Mouse (Mus musculus) kidney, embryonic 14.5 days (tissue): ENCODE data around the gene Ambra1. TPM values are rescaled to one million over a fixed set of nuclear protein-coding genes. Genes with fewer than 3 reads are reported as not detected.
A peak's percentile ranks its signal among the peaks of the same experiment; 100 is the strongest.
"Not testable (repeated sequence)": the region's sequence is repeated elsewhere in the genome, so short reads cannot be mapped to it uniquely, and the experiment has no call there.

ENCODE experiments used
- ATAC-seq: fragments of 200-750 bp; cut with Nextera tagmentation; 2 replicates; pipeline ENCODE4 v1.8.0; 2017; ENCODE audit warnings: moderate number of reproducible peaks, mild to moderate bottlenecking, moderate TSS enrichment, moderate library complexity; ENCODE audit not compliant: low FRiP score, low TSS enrichment
- H3K27ac ChIP-seq: fragments of 300-500 bp; sonication (generic); 2 replicates; pipeline ENCODE4 v1.5.1; 2014; ENCODE audit warnings: low read depth, mild to moderate bottlenecking, low read length, moderate library complexity, mixed read lengths
- H3K27me3 ChIP-seq: fragments of 300-500 bp; sonication (generic); 2 replicates; pipeline ENCODE4 v1.6.1; 2014; ENCODE audit warnings: mild to moderate bottlenecking, low read length; ENCODE audit not compliant: control insufficient read depth, insufficient read depth
- H3K36me3 ChIP-seq: fragments of 300-500 bp; sonication (generic); 2 replicates; pipeline ENCODE4 v1.6.1; 2014; ENCODE audit warnings: low read length, mixed read lengths; ENCODE audit not compliant: control insufficient read depth, insufficient read depth
- H3K4me1 ChIP-seq: fragments of 300-500 bp; sonication (generic); 2 replicates; pipeline ENCODE4 v1.6.1; 2014; ENCODE audit warnings: low read length, mixed read lengths; ENCODE audit not compliant: control insufficient read depth, insufficient read depth
- H3K4me2 ChIP-seq: fragments of 300-500 bp; sonication (generic); replicated peaks from 2 replicates; pipeline ENCODE4 v1.6.1; 2014; ENCODE audit warnings: low read depth, mild to moderate bottlenecking, low read length
- H3K4me3 ChIP-seq: fragments of 300-500 bp; sonication (generic); 2 replicates; pipeline ENCODE4 v1.5.1; 2014; ENCODE audit warnings: mild to moderate bottlenecking, low read length
- H3K9ac ChIP-seq: fragments of 300-500 bp; sonication (generic); 2 replicates; pipeline ENCODE4 v1.6.1; 2014; ENCODE audit warnings: low read depth, mild to moderate bottlenecking, low read length, moderate library complexity
- H3K9me3 ChIP-seq: fragments of 300-500 bp; sonication (generic); 2 replicates; pipeline ENCODE4 v1.6.1; 2016; ENCODE audit warnings: low read length; ENCODE audit not compliant: control insufficient read depth
- WGBS: fragments of 180-500 bp; shearing (Covaris S2); extraction: QIAGEN DNeasy Blood & Tissue Kit; methylation state at CpG from one replicate; pipeline ENCODE4 v1.1.7; 2014; 5-methylcytosine and 5-hydroxymethylcytosine counted together
- polyA plus RNA-seq: library from polyadenylated mRNA; unstranded; fragments of >200 nt; fragmentation: Nextera tagmentation; extraction: Ambion mirVana; gene quantifications from 2 replicates; pipeline ENCODE4 v1.2.1, GENCODE M21; 2014

Gene Ambra1
- polyA plus RNA-seq, 1 experiment from 2014 or later, result 20.3 TPM

DNA sequence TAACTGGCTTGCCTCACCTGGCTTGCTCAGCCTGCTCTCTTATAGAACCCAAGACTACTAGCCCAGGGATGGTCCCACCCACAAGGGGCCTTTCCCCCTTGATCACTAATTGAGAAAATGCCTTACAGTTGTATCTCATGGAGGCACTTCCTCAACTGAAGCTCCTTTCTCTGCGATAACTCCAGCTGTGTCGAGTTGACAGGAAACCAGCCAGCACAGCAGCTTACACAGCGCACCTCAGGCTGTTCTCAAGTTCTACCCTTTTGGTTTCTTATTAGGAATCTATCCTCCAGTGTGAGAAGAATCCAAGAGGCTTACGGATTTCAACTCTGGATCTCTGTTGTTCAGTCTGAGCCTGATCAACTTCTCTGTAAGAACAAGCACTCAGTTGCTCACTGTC is 4.5 kb upstream of the Ambra1 start:
- ATAC-seq, H3K4me3 ChIP-seq, H3K4me1 ChIP-seq, H3K27ac ChIP-seq, H3K27me3 ChIP-seq, H3K4me2 ChIP-seq, H3K9ac ChIP-seq, H3K9me3 ChIP-seq, H3K36me3 ChIP-seq: not testable (repeated sequence)
- 63% methylated on average over 4 of the region's 4 CpGs for WGBS

DNA sequence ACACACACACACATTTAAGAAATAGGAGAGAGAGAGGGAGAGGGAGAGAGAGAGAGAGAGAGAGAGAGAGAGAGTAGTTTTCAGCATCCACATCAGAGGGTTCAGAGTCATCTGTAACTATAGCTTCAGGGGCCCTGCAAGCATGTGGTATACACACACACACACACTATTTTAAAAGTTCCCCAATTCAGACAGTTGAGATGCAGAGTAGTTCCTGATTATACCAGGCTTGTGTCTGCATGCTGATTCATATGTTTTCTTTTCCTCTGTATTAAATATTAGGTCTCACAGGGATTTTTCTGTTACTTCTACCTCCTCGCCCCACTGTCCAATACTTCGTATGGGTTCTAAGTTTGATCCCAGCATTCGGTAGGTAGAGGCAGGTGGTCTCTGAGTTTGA is 2.9 kb upstream of the Ambra1 start:
- Histone ChIP-seq H3K4me2 (no peak overlapping the region), H3K4me3 (no peak overlapping the region), H3K9ac (no peak overlapping the region), H3K27me3 (no peaks in the 10 kb centered on the region), H3K27ac (no peak overlapping the region), H3K36me3 (no peaks in the 10 kb centered on the region), H3K4me1 (no peaks in the 10 kb centered on the region), H3K9me3 (no peaks in the 10 kb centered on the region)
- 91% methylated on average over 3 of the region's 3 CpGs for WGBS
- ATAC-seq, result no peak

DNA sequence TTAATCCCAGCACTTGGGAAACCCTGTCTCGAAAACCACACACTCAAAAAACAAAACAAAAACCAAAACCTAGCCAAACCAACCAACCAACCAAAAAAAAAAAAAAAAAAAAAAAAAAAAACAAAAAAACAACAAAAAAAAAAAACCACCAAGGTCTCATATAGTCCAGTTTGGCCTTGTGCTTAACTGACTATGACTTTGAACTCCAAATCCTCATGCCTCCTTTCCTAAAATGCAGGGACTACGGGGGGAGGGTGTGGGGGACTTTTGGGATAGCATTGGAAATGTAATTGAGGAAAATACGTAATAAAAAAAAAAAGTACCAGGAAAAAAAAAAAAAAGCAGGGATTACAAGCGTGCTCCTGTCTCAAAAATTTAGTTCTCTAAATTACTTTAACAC is 363 bp upstream of the Ambra1 start:
- ATAC-seq, result peak; percentile 43; the same call in 1 of the 2 replicates
- Histone ChIP-seq H3K27ac (no peak overlapping the region), H3K4me1 (no peaks in the 10 kb centered on the region), H3K9me3 (no peaks in the 10 kb centered on the region), H3K4me3 (peak overlapping the region; percentile 98), H3K27me3 (no peaks in the 10 kb centered on the region), H3K9ac (peak overlapping the region; percentile 94; the same call in 1 of the 2 replicates), H3K36me3 (no peaks in the 10 kb centered on the region), H3K4me2 (peak overlapping the region; percentile 62)
- 19% methylated on average over 4 of the region's 4 CpGs for WGBS

GRCm38 (mm10) chr2:91735221-91735620 is 5.3 kb downstream of the Ambra1 start:
- ATAC-seq, result no peak
- 90% methylated on average over 5 of the region's 5 CpGs for WGBS
- no peak overlapping the region for H3K27ac ChIP-seq

DNA sequence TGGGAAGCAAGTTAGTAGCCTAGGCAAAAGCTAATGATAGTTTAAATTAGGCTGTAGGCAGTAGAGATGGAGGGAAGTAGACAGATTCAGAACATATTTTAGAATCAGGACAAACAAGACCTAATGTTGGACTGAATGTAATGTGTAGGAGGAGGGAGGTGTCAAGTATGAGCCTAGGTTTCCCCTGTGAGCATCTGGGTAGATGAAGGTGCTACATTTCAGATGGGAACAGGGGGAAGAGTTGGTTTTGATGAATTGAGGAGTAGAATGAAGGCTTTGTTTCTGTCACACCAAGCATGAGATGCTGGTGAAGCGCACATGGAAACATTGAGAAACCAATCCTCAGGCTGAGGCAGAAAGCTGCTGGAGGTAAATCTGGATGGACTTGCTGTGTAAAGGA is 9.7 kb downstream of the Ambra1 start:
- Histone ChIP-seq H3K27ac (no peak overlapping the region), H3K4me2 (no peak overlapping the region), H3K4me1 (no peaks in the 10 kb centered on the region), H3K4me3 (no peak overlapping the region), H3K9me3 (no peaks in the 10 kb centered on the region), H3K9ac (no peak overlapping the region), H3K36me3 (no peaks in the 10 kb centered on the region; the same call in 1 of the 2 replicates), H3K27me3 (no peaks in the 10 kb centered on the region)
- 97% methylated on average over 1 of the region's 1 CpGs for WGBS
- no peak for ATAC-seq

More at GRCm38 (mm10) chr2:91735221-91735620, 5.3 kb downstream of the Ambra1 start:
- Histone ChIP-seq H3K4me1 (no peaks in the 10 kb centered on the region), H3K9ac (no peak overlapping the region), H3K9me3 (no peaks in the 10 kb centered on the region), H3K4me3 (no peak overlapping the region), H3K4me2 (no peak overlapping the region), H3K36me3 (no peaks in the 10 kb centered on the region; the same call in 1 of the 2 replicates), H3K27me3 (no peaks in the 10 kb centered on the region)

DNA sequence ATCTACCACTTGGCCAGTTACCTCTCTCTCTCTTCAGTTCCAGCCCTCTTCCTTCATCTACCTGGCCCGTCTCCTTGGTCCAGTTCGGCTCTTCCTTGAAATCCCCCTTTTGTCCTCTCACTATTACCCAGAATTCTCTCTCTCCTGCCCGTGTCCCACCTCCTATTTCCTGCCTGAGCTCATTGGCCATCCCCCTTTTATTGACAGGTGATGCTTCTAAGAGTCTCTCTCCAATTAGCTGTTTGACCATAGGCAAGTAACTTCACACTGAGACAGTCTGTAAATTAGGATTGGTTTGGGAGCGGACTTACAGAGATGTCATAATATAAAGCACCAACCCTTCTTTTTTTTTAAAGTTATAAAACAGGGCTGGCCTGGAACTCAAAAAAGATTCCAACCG is 14.8 kb downstream of the Ambra1 start:
- 86% methylated on average over 5 of the region's 5 CpGs for WGBS

GRCm38 (mm10) chr2:91749811-91750261 is 19.9 kb downstream of the Ambra1 start:
- Histone ChIP-seq H3K4me2 (no peak overlapping the region), H3K4me3 (no peak overlapping the region), H3K9me3 (no peaks in the 10 kb centered on the region), H3K4me1 (no peaks in the 10 kb centered on the region), H3K27ac (no peak overlapping the region), H3K36me3 (no peaks in the 10 kb centered on the region), H3K27me3 (no peaks in the 10 kb centered on the region), H3K9ac (no peak overlapping the region)
- 57% methylated on average over 2 of the region's 2 CpGs for WGBS
- no peak for ATAC-seq

More for the DNA sequence above, 14.8 kb downstream of the Ambra1 start:
- no peak for ATAC-seq
- Histone ChIP-seq H3K4me3 (no peak overlapping the region), H3K27me3 (no peaks in the 10 kb centered on the region), H3K27ac (no peak overlapping the region), H3K4me2 (no peak overlapping the region), H3K4me1 (no peaks in the 10 kb centered on the region), H3K9ac (no peak overlapping the region), H3K9me3 (no peaks in the 10 kb centered on the region), H3K36me3 (no peaks in the 10 kb centered on the region)

- no peak for ATAC-seq
- Histone ChIP-seq H3K4me3 (no peak overlapping the region), H3K4me2 (no peak overlapping the region), H3K36me3 (peaks cover 45% of the 10 kb centered on the region), H3K9ac (no peak overlapping the region), H3K9me3 (no peaks in the 10 kb centered on the region), H3K27me3 (no peaks in the 10 kb centered on the region), H3K4me1 (no peaks in the 10 kb centered on the region), H3K27ac (no peak overlapping the region)
- WGBS, result 87% methylated on average over 17 of the region's 17 CpGs
Observed at GRCm38 (mm10) chr2:91771921-91772705, 42.2 kb downstream of the Ambra1 start.

GRCm38 (mm10) chr2:91773309-91773708 is 43.4 kb downstream of the Ambra1 start:
- H3K9me3 ChIP-seq, result no peaks in the 10 kb centered on the region
- no peak overlapping the region for H3K4me2 ChIP-seq
- no peaks in the 10 kb centered on the region for H3K27me3 ChIP-seq
- no peak for ATAC-seq
- H3K9ac ChIP-seq, result no peak overlapping the region
- H3K27ac ChIP-seq, result no peak overlapping the region
- H3K36me3 ChIP-seq, result peaks cover 40% of the 10 kb centered on the region
- no peak overlapping the region for H3K4me3 ChIP-seq
- WGBS, result 90% methylated on average over 7 of the region's 7 CpGs
- no peaks in the 10 kb centered on the region for H3K4me1 ChIP-seq
